Mouse (Mus musculus): ENCODE measurements around the gene Lrp1.

The Lrp1 gene

GRCm38 (mm10) chr10:127555703-127556102 is 65.2 kb downstream of the Lrp1 start:
- peak; percentile 72 for DNase-seq (ENCODE audit: low spot score)

DNA sequence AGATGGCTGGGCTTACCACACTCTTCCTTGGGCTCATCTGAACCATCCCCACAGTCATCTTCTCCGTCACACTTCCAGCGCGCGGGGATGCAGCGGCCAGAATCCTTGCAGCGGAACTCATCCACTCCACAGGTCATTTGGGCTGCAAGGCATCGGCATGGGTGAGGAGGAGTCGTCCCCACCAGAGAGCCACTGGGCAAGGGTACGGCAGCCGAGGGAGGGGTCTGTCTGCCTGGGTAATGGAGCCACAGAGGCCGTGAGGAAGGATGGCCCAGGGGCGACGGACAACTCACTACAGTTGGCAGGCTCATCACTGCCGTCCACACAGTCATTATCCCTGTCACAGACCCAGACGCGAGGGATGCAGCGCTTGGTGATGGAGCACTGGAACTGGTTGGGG is 71.1 kb downstream of the Lrp1 start:
- DNase-seq (ENCODE audit: low spot score), result no peak

DNA sequence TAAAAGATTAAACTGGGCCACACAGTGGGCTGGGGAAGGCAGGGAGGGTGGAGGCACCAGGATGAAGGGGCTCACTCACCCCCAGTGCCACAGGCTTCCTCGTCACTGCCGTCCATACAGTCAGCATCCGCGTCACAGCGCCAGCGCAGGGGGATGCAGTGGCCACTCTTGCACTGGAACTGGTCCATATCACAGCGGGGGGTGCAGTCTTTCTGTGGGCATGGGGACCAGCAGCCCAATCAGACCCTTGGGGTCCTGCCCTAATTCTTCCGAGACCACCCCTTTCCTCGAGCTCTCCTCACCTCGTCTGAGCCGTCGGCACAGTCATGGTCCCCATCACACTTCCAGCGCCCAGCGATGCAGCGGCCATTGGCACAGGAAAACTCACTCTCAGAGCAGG is 72.7 kb downstream of the Lrp1 start:
- DNase-seq (ENCODE audit: low spot score), result no peak

DNA sequence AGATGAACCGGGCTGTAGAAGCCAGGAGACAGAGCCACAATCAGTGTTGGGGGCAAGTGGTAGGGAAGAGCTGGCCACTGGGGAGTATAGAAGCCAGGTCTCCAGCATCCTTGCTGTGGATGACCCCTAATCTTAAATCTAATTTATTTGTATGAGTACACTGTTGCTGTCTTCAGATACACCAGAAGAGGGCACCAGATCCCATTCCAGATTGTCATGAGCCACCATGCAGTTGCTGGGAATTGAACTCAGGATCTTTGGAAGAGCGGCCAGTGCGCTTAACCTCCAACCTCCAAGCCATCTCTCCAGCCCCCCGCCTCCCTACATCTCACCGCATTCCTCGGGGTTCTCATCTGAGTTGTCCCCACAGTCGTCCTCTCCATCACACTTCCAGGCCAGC is 74.4 kb downstream of the Lrp1 start:
- DNase-seq (ENCODE audit: low spot score), result no peak

- no peak for DNase-seq (ENCODE audit: low spot score)
These were observed 76.6 kb downstream of the Lrp1 start for GRCm38 (mm10) chr10:127544375-127544774.

- no peak for DNase-seq (ENCODE audit: low spot score)
These were observed 77.0 kb downstream of the Lrp1 start for GRCm38 (mm10) chr10:127543916-127544315.

GRCm38 (mm10) chr10:127542720-127543119 is 78.2 kb downstream of the Lrp1 start:
- no peak for DNase-seq (ENCODE audit: low spot score)

DNA sequence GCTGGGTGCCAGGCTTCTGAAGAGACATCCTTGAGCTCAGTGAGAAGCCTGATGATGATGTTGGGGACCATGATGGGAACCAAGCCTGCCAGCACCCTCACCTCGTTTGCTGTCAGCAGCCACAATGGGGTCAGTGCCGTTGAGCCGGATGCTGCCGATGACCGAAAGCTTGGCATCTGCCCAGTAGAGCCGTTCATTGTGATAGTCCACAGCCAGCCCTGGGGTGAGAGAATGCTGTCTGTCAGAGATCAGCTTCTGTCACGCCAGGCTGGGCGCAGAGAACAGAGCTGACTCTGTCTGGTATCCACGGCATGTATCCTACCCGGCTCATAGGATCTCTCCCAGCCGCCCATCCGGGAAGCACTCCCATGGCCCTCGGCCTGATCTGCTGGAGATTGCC is 78.9 kb downstream of the Lrp1 start:
- DNase-seq (ENCODE audit: low spot score), result no peak

GRCm38 (mm10) chr10:127541510-127541909 is 79.4 kb downstream of the Lrp1 start:
- no peak for DNase-seq (ENCODE audit: low spot score)

DNA sequence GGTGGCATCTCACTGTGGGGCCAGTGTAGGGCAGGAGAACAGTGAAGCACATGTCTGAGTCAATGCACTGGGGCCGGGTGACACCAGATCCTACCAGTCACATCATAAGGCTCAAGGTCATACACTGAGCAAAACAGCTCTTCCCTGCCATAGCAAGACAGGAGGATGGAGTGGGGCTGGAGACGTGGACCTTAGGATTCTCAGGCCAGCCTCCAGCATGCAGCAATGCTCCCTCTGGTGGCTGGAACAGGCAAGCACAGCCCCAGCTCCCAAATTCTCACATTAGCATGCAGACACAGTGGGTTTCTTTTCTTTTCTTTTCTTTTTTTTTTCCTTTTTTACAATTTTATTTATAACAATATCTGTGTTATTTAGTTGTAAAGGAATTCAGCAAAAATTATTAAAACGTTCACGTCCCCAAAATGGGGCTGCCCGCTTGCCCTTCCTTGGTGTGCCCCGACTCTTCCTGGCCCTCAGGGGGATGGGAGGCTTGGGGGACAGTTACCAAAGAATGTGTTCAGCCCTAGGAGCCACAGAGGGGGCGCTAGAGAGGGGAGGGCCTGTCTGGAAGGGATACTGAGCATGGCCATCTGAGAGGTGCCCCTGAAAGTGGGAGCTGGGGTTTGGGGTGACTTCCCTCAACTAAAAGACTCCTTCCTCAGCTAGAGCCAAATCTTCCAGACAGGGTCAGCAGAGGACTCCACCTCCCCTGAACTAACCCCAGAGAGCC is 82.9 kb downstream of the Lrp1 start:
- DNase-seq (ENCODE audit: low spot score), result peak; percentile 89

GRCm38 (mm10) chr10:127536586-127537314 is 84.2 kb downstream of the Lrp1 start:
- peak; percentile 76 for DNase-seq (ENCODE audit: low spot score)

DNA sequence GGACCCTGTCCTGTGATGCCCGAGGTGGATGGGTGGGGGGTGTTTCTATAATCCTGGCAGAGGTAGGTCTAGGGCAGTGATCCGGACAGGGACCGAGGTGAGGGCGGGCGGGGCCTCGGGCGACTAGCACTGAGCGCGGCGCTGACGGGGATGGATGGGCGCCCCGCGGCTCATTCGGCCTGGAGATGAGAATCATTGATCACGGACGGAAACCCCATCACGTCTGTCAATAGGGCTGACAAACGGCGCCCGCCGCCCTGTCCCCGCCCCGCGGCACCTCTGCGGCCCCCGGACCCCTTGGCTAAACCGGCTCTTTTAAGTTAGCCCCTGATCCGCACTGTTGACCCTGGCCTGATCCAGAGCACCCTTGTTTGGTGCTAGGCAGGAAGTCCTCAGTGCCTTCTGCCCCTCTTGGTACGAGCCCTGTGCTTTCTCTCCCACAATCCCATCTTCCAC is 86.0 kb downstream of the Lrp1 start:
- DNase-seq (ENCODE audit: low spot score), result no peak

DNA sequence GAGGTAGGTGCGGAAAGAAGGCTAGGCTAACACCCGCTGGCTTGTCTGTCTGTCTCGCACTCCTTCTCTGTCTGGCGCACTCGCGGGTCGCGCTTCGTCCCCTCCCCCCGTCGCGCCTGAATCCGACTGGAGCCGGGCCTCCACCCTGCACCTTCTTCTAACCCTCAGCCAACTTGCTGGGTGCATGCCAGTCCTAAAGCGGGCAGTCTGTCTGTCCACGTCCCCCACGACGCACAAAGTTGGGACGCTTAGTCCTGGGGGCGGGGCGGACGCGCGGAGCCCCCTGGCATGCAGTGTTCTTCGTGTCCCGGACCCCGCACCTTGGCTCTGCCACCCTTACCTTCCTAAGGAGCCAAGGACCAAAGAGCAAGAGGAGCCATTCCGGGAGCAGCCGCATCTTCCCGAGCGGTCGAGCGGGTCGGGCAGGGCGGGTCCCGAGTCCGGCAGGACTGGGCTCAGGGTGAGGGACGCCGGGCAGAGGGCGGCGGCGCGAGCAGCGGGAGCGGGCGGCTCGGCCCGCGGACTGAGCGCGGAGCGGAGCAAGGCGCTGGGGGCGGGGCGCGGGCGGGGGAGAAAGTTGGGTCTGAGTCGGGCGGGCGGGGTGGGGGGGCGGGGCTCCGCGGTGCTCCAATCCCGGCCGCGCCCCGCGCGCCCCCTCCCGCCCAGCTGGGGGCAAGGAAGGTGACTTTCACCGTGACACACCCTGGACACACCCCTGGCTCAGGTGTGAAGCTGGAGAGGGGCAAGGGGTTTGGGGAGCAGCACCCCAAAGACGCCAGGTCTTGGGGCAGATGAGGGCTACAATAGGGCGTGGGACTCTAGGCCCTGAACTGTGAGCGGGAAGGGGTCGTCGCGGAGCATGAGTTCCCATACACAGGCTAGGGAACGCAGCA is 86.7 kb downstream of the Lrp1 start, which contains the start of gene Nxph4:
TSS of gene Nxph4 (minus strand) at position 524 of the 893 bp plus-strand sequence.
- no peak for DNase-seq (ENCODE audit: low spot score)

DNA sequence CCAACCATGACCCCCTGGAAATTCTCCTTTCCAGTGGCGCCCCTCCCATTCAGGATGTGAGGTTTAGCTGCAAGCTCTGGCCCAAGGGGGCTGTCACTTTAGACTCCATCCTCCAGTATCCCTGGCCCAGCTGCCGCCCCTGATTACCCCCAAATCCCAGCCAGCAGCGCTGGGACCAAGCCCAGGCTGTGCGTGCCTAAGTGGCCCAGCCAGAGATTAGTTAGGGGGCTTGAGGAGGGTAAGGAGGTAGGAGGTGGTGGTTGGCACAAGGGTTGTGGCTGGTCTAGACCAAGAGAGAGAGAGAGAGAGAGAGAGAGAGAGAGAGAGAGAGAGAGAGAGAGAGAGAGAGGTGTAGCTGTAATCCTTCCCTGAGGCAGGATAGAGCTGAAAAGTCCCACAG is 89.4 kb downstream of the Lrp1 start:
- no peak for DNase-seq (ENCODE audit: low spot score)

DNA sequence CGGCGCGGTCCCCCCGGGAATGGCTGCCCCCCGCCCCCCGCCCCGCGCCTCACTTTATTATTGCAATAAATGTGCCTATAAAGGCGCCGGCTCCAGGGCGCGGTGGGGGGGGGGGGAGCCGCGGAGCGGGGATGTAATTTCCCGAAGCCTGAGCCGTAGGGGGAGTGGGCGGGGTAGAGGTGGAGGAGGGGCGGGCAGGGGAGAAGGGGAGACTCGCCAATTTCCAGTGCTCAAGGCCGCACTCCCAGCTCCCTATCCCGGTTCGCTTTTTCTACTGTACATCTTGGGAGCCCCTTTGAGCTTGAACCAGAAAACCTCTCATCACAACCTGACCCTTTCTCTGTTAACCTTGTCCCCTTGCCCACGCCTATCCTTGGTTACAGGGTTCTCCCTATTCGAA is 90.0 kb downstream of the Lrp1 start:
- no peak for DNase-seq (ENCODE audit: low spot score)

DNA sequence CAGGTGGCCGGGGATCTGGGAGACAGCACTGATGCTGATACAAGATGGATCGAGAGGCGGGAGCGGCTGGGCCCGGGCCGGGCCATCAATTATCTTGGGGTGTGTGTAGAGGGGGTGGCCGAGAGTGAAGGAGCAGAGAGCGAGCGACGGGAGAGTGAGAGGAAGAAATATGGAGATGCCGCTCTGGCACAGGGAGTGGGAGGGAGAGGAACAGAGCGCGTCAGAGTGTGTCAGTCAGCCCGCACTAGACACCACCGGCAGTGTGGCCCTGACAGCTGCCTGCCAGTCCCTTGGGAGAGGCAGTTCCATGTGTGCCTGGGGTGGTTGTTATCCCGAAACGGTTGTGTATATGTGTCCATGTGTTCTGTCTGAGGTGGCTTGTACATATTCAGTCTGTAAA is 93.5 kb downstream of the Lrp1 start:
- DNase-seq (ENCODE audit: low spot score), result no peak

DNA sequence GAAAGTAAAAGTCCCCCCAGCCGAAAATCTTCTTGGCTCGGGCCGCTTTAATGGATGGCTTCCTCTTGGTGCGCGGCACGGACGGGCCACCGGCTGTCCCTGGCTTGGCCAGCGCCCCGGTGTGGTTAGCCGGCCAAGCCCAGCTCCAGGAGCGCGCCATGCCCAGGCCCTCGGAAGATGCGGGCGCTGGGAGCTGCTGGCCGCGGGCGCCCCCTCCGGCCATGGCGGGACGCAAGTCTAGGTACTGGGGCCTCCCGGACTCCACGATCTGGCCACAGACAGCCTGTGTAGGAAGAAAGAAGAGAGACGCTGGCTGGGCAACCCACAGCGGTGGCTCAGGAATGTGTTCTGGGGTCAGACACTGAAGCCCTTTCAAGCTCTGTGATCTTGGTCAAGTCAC is 94.3 kb downstream of the Lrp1 start:
- DNase-seq (ENCODE audit: low spot score), result peak; percentile 79

DNA sequence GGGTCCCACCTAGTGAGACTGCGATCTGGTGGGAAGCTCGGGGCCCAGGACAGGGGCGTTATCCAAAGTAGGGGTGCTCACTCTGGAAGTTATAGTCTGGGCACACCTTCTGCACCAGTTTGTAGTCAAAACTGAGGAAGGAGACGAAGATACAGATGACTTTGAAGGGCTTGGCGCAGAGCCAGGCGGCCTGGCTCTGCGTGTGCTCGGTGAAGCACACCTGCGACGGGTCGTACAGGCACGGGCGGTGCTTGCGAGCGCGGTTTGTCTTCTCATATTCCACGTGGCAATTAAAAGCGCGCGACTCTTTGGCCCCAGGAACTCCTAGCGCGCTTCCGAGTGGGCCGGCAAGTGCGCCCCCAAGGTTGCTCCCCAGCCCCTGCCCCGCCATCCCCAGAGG is 94.9 kb downstream of the Lrp1 start:
- no peak for DNase-seq (ENCODE audit: low spot score)

- no peak for DNase-seq (ENCODE audit: low spot score)
These were observed 96.2 kb downstream of the Lrp1 start for GRCm38 (mm10) chr10:127524646-127525255.

DNA sequence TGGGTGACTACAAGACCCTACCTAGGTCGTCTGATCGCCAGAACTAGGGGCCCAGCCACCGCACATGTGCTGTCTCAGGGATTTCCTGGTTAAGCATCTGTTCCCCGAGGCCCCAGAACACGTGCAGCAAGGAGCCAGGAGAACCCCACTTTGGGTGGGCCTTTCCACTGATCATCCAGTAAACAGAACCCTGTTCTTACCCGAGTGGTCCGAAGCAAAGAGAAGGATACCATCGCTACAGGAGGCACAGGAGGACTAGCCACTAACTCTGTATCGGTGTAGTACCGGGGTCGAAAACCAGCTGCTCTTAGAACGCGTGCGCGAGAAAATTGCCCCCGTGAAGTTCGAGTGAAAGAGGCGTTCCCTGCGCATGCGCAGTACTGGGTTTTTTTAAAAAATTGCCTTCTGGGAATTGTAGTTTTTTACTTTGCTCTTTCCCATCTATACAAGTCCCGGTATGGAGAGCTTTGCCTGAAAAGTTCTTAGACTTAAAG is 98.8 kb downstream of the Lrp1 start, which contains the start of gene Shmt2:
TSS of gene Shmt2 (minus strand) at position 357 of the 494 bp plus-strand sequence.
- DNase-seq (ENCODE audit: low spot score), result peak; percentile 94

DNA sequence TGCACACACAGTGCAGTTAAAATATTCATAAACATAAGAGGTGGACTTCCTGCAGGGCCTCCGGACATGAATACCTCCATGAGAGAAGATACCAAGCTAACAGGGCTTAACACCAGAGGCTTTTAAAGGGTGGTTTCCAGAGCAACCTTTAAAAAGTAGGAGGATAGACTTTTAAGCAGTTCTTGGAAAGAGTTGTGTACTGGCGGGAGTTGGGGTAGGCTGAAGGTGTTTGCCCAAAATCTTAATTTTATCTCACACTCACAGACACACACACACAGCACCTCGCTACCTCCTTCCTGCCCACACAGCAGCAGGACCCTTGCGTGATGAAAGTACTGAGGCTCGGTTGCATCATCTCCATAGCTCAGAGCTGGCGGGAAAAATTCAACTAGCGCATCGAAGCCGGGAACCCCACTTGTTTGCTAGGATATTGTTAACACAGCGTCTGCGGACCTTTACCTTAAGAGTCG is 99.3 kb downstream of the Lrp1 start:
- DNase-seq (ENCODE audit: low spot score), result no peak
